Mouse (Mus musculus) forebrain, postnatal 0 days (tissue): Measurements from ENCODE around the gene Fam83g. TPM values are rescaled to one million over a fixed set of nuclear protein-coding genes. Genes with fewer than 3 reads are reported as not detected.

Source experiments
- ATAC-seq: fragments of 200-750 bp; cut with Nextera tagmentation; 2 replicates; pipeline ENCODE4 v1.8.0; 2017; ENCODE audit warnings: mild to moderate bottlenecking, moderate library complexity
- DNase-seq: peaks from one replicate; pipeline ENCODE4 v3.0.0-alpha.2; 2015
- H3K27ac ChIP-seq: fragments of 300-500 bp; sonication (generic); 2 replicates; pipeline ENCODE4 v1.5.1; 2014; ENCODE audit warnings: low read depth, mild to moderate bottlenecking, antibody characterized with exemption, low read length, moderate library complexity, mixed read lengths
- H3K27me3 ChIP-seq: fragments of 300-500 bp; sonication (generic); 2 replicates; pipeline ENCODE4 v1.6.1; 2014; ENCODE audit warnings: mild to moderate bottlenecking, low read length, mixed read lengths; ENCODE audit not compliant: insufficient read depth
- H3K36me3 ChIP-seq: fragments of 300-500 bp; sonication (generic); 2 replicates; pipeline ENCODE4 v1.6.1; 2014; ENCODE audit warnings: mild to moderate bottlenecking, moderate library complexity; ENCODE audit not compliant: insufficient read depth
- H3K4me1 ChIP-seq: fragments of 300-500 bp; sonication (generic); 2 replicates; pipeline ENCODE4 v1.6.1; 2014; ENCODE audit warnings: antibody characterized with exemption; ENCODE audit not compliant: insufficient read depth
- H3K4me2 ChIP-seq: fragments of 300-500 bp; sonication (generic); 2 replicates; pipeline ENCODE4 v1.6.1; 2014; ENCODE audit warnings: low read depth, mild to moderate bottlenecking, moderate library complexity
- H3K4me3 ChIP-seq: fragments of 300-500 bp; sonication (generic); 2 replicates; pipeline ENCODE4 v1.5.1; 2014; ENCODE audit warnings: low read depth, low read length, mixed read lengths
- H3K9ac ChIP-seq: fragments of 300-500 bp; sonication (generic); 2 replicates; pipeline ENCODE4 v1.6.1; 2014; ENCODE audit warnings: mild to moderate bottlenecking
- H3K9me3 ChIP-seq: fragments of 300-500 bp; sonication (generic); 2 replicates; pipeline ENCODE4 v1.6.1; 2016; ENCODE audit warnings: low read length
- CTCF ChIP-seq: sonication (generic); IDR thresholded peaks from 2 replicates; pipeline ENCODE4 v1.5.1; 2016; ENCODE audit warnings: antibody characterized with exemption, control low read depth, low read depth
- WGBS: fragments of 180-500 bp; shearing (Covaris S2); extraction: QIAGEN DNeasy Blood & Tissue Kit; methylation state at CpG from one replicate; pipeline ENCODE4 v1.1.7; 2014; 5-methylcytosine and 5-hydroxymethylcytosine counted together
- polyA plus RNA-seq: library from polyadenylated mRNA; unstranded; fragments of >200 nt; fragmentation: Nextera tagmentation; extraction: Ambion mirVana; gene quantifications from 2 replicates; pipeline ENCODE4 v1.2.1, GENCODE M21; 2015
- total RNA-seq: library from RNA; depleted of rRNA; stranded (reverse); fragments of >200 nt; gene quantifications from 2 replicates; pipeline ENCODE4 v1.2.3, GENCODE M21; 2014

The Fam83g gene
- total and polyA plus RNA-seq, 2 experiments from 2014 or later: 0.19 to 0.86 TPM

DNA sequence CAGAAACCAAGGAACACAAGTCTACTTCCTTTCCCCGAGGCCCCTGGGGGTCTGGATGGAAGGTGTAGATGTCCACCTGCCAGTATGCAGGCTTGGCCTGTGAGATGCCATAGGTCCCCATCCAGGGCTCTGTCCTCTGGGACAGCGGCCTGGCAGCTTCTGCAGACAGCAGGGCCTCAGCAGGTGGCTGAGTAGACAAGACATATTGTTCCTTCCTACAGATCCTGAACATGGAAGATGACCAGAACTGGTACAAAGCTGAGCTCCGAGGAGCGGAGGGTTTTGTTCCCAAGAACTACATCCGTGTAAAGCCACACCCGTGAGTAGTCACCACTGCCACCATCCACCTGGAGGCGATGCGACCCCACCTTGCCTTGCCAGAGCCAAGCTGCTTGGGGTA is 23.9 kb upstream of the Fam83g start:
- H3K36me3 ChIP-seq: no peaks in the 10 kb centered on the region
- ATAC-seq (no peak), DNase-seq (no peak)
- no peak overlapping the region for H3K27ac ChIP-seq
- H3K9ac ChIP-seq: no peak overlapping the region
- no peak overlapping the region for H3K4me3 ChIP-seq
- H3K4me1 ChIP-seq: no peaks in the 10 kb centered on the region
- H3K4me2 ChIP-seq: no peak overlapping the region
- no peaks in the 10 kb centered on the region for H3K27me3 ChIP-seq
- 87% methylated on average over 8 of the region's 8 CpGs for WGBS
- no peak for TF ChIP-seq CTCF
- H3K9me3 ChIP-seq: no peaks in the 10 kb centered on the region

DNA sequence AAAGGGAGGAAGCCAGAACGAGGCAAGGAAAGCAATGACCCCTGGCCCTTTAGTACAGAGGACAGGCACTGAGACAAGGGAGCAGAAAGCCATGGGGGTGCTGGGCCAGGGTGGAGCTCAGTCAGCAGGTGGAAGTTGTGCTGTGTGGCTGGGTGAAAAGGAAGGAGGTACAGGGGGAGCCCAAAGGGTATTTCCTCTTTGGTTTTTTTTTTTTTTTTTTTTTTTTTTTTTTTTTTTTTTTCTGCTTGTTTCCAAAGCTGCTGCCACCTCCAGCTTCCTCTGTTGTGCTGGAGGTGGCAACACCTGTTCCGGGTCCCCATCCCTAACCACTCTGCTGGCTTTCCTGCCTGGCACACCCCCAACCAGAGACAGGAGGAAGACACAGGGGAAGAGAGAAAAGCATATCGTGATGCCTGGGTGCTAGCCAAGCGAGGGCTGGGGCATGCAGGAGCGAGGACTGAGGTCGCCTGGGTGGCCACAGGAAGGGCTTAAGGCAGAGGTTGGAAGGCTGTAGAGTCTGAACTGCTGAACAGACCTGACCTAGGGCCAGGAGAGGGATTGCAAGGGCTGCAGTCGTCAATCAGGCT is 23.0 kb upstream of the Fam83g start:
- no peak for ATAC-seq

DNA sequence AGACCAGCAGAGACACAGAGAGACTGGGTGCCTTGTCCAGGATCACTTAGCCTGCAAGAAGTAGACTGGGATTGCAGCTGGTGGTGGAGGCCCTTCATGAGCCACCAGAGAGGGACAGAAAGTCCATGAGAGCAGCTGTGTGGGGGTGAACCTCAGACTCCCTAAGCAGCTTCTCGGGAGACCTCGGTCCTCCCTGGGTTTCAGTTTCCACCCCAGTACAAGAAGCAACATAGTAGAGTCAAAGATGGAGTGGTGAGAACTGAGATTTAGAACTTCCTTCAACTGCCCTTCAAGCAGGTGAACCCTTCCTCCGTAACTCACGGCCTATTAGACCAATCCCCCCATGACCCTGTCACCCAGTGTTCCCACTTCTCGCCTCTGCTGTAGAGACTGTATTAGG is 21.7 kb upstream of the Fam83g start:
- no peaks in the 10 kb centered on the region for H3K36me3 ChIP-seq
- 95% methylated on average over 5 of the region's 5 CpGs for WGBS

More for the DNA sequence above, 23.0 kb upstream of the Fam83g start:
- no peak overlapping the region for H3K27ac ChIP-seq
- 69% methylated on average over 7 of the region's 7 CpGs for WGBS
- no peak for TF ChIP-seq CTCF
- DNase-seq: no peak
- H3K9me3 ChIP-seq: no peaks in the 10 kb centered on the region
- H3K36me3 ChIP-seq: no peaks in the 10 kb centered on the region
- no peaks in the 10 kb centered on the region for H3K27me3 ChIP-seq
- no peak overlapping the region for H3K9ac ChIP-seq
- no peak overlapping the region for H3K4me3 ChIP-seq
- no peak overlapping the region for H3K4me2 ChIP-seq
- H3K4me1 ChIP-seq: no peaks in the 10 kb centered on the region

DNA sequence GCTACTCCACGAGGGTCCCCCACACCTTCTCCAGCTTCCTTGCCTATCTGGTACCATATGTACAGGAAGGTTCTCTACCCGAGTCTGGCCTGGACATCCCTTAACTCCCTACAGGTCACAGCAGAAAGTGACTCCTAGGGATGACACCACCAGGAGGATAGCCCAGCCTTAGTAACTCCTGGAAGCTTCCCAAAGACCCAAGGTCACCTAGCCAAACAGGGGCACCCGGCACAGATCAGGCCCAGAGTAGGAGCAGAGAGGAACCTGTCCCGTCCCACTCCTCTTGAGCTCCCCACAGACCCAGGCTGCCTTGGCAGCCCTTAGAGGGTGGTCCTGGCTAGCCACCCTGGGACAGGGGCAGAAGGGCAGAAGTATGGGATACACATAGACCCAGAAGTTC is 18.5 kb upstream of the Fam83g start:
- WGBS: 85% methylated on average over 4 of the region's 4 CpGs
- no peak for DNase-seq

More for the DNA sequence above, 21.7 kb upstream of the Fam83g start:
- H3K9me3 ChIP-seq: no peaks in the 10 kb centered on the region
- no peak for ATAC-seq
- TF ChIP-seq CTCF: no peak
- H3K4me2 ChIP-seq: no peak overlapping the region
- no peak overlapping the region for H3K4me3 ChIP-seq
- H3K27me3 ChIP-seq: no peaks in the 10 kb centered on the region
- DNase-seq: no peak
- H3K27ac ChIP-seq: no peak overlapping the region
- H3K4me1 ChIP-seq: no peaks in the 10 kb centered on the region
- H3K9ac ChIP-seq: no peak overlapping the region

DNA sequence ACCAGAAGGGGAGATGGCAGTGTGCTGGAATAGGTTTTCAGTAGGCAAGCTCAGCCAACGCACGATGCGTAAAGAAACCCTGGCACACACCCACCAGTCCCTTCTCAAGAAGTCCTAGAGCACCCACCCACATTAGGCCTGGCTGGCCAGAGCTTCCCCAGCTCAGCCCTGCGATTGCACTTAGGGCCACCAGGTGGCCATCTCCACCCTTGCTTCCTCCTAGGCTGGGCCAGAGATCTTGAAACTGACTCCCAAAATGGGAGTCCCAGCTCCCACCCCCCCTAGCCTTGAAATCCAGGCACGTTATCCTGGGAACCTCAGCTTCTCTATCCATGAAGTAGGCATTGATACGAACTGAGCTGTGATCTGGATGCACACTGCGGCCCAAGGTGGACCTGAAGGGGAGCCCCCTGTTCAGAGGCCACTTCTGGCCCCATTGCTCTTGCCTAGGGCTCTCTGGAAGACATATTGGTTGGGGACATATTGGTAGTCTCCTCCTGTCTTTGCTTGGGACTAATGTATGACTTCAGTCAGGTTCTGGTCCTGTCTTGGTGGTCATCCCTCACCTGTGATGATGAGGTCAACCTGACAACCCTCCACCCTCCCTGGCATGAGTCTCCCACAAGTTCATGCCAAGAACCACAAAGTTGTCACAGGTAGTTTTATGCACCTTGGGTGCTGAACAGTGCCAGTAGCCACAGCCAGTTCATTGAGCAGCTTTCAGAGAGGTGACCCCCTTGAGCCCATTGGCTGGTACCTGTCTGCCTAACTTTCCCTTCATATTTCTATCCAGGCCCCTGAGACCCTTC is 17.7 kb upstream of the Fam83g start:
- TF ChIP-seq CTCF: peak; percentile 71
- no peak overlapping the region for H3K4me3 ChIP-seq
- DNase-seq (peak; percentile 29), ATAC-seq (no peak)
- no peaks in the 10 kb centered on the region for H3K36me3 ChIP-seq
- no peak overlapping the region for H3K27ac ChIP-seq
- no peaks in the 10 kb centered on the region for H3K27me3 ChIP-seq
- no peak overlapping the region for H3K9ac ChIP-seq
- 48% methylated on average over 7 of the region's 7 CpGs for WGBS
- H3K4me2 ChIP-seq: no peak overlapping the region
- H3K9me3 ChIP-seq: no peaks in the 10 kb centered on the region
- H3K4me1 ChIP-seq: no peaks in the 10 kb centered on the region

More for the DNA sequence above, 18.5 kb upstream of the Fam83g start:
- no peak for TF ChIP-seq CTCF
- Histone ChIP-seq H3K36me3 (no peaks in the 10 kb centered on the region), H3K9me3 (no peaks in the 10 kb centered on the region), H3K27me3 (no peaks in the 10 kb centered on the region), H3K4me3 (no peak overlapping the region), H3K27ac (no peak overlapping the region), H3K9ac (no peak overlapping the region), H3K4me2 (no peak overlapping the region), H3K4me1 (no peaks in the 10 kb centered on the region)
- no peak for ATAC-seq

DNA sequence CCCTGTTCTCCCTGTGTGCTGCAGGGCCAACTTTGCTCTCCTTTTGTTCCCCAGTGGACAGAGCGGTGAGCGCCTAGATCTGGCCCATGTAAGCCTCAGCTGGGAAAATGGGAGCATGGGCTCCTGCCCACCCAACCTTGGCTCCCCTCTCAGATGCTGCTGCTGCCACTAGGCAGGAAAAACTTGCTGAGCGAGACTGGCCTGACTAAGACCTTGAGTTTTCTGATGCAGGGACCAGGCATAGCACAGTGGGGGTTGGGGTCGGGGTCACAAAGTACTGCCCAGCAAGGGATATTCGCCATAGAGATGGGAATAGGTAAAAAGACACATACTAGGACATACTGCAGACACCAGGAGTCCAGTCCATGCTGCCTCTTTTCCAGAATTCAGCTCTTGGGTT is 16.6 kb upstream of the Fam83g start:
- no peak for TF ChIP-seq CTCF
- Histone ChIP-seq H3K27me3 (no peaks in the 10 kb centered on the region), H3K4me1 (no peaks in the 10 kb centered on the region), H3K4me2 (no peak overlapping the region), H3K4me3 (no peak overlapping the region), H3K27ac (no peak overlapping the region), H3K9me3 (no peaks in the 10 kb centered on the region), H3K36me3 (no peaks in the 10 kb centered on the region), H3K9ac (no peak overlapping the region)
- ATAC-seq (no peak), DNase-seq (no peak)
- 87% methylated on average over 5 of the region's 5 CpGs for WGBS

DNA sequence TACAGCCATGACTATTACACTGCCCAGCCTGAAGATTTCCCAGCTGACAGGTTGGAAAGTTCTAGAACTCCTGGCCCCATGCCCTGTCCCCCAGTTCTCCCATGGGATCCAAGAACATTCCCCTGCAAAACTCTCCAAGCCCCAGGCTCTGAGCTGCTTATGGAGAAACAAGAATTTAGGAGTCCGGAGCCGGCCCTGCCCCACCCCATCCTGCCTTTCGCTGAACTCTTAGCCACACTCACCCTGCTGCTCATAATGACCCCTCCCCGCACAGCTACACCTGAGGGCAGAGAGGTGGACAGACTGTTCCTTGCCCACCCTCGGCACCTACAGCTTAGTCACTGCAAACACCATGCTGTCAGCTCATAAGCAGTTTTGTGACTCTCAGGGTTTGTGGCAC is 16.1 kb upstream of the Fam83g start:
- Histone ChIP-seq H3K4me1 (no peaks in the 10 kb centered on the region), H3K4me2 (no peak overlapping the region), H3K27me3 (no peaks in the 10 kb centered on the region), H3K36me3 (no peaks in the 10 kb centered on the region), H3K27ac (no peak overlapping the region), H3K9me3 (no peaks in the 10 kb centered on the region), H3K9ac (no peak overlapping the region), H3K4me3 (no peak overlapping the region)
- 82% methylated on average over 5 of the region's 5 CpGs for WGBS
- ATAC-seq: no peak
- TF ChIP-seq CTCF: no peak
- no peak for DNase-seq
